Mouse (Mus musculus) urinary bladder, postnatal 14 days (tissue): ENCODE data around the gene Mpp6.

ENCODE experiments used
- DNase-seq: peaks from one replicate; pipeline ENCODE4 v3.0.0; 2021; ENCODE audit warnings: low spot score

The Mpp6 gene

DNA sequence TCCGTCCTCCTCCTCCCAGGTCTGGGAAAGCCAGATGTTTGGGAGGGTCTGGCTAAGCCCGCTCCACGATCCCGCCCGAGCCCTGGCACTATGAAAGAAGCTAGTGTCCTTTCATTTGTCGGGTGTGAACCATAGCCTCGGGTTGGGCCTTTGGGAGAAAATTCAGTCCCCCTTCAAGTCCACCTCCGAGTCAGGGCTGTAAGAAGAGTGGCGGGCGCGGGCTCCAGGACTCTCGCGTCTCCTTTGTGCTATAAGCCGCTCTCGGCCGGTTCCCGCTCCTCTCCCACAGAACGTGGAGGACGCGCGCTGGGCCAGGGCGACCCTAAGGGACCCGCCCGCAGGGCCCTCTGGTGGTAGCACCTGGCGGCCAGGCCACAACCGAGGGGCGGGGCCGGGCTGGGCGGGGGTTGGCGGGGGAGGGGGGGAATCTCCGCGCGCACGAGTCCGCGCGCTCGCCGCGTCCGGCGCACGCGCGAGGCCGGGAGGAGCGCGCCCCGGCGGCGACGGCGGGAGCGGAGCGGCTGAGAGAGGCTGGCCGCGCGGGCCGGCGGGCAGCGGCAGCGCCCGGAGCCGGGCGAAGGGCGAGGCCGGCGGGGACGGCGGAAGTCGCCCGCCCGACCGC is at the start of gene Mpp6:
TSS of gene Mpp6 (plus strand) at position 485 of the 622 bp plus-strand sequence.
- DNase-seq = peak; percentile 83

DNA sequence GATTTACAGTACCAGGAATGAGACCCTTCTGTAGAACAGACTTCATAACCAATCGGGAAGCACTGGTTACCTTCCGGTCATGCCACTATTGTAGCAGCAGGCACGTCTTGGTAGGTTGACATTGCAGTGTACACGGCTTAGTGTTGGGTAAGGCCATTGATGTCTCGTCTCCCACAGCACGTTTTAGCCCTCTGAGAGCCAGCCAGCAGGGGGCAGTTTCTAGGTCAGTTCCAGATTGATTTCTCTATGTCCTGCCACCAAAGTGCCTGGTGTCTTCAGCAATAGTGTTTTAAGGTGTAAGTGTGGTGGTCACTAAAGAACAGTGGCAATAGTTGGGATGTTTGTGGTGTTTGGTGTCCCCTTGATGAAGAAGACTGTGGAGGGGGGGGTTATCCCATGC is 43.9 kb upstream of the Mpp6 start:
- DNase-seq = no peak

DNA sequence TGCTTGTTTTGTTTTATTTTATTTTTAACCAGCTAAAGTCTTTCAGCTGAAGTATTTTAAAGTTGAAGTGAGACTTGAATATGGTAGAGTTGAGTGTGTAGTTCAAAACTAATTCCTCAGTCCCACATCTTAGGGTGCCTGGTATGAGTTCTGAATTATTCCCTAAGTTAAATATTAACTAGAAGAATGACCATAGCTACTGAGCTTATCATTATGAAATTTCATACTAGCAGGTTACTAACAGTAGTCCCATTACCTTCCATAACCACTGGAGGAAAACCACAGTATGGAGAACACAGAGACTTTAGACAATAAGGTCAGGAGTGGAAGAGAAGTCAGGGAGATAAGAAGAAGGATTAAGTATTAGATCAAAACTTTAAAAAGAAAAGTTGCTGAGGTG is 41.6 kb upstream of the Mpp6 start:
- DNase-seq = no peak

- DNase-seq = no peak
Measured at GRCm38 (mm10) chr6:50075248-50075647, 34.8 kb upstream of the Mpp6 start.

GRCm38 (mm10) chr6:50076473-50076872 is 33.6 kb upstream of the Mpp6 start:
- DNase-seq = no peak

DNA sequence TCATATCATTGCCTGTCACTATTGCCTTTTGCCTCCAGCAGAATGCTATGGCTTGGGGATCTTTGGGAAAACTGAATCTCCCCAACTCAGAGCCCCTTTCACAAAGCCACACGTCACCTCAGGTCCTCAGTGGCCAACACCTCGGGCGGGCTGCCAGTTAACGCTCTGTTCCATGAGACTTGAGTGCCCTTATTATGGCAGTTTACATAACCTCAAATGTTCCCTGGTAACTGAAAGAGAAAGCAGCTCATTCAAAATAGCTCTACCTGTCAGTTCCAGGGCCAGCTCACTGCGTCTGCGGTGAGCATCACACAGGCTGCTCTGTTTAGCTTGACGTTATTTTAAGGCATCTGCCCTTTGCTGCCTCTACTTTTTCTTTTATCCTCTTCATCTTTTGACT is 29.6 kb upstream of the Mpp6 start:
- DNase-seq = no peak

GRCm38 (mm10) chr6:50085206-50085605 is 24.8 kb upstream of the Mpp6 start:
- no peak for DNase-seq

DNA sequence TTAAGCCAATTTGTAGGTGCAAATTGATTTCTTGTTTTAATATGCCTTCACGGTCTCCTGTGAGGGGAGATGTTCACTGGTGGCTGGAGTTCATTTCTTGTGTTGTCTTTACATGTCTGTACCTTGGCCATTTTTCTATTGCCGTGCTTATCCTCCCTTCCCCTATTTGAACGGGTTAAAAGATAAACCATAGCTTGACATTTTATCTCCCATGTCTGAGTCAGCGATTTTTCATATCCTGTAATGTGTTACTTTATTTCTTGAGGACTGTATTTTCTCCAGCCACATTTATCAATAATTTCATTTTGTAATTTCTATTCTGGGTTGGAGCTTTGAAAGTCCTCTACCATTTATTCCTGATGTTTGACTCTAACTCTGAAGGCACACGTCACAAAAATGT is 20.7 kb upstream of the Mpp6 start:
- DNase-seq = no peak

GRCm38 (mm10) chr6:50090221-50090620 is 19.8 kb upstream of the Mpp6 start:
- no peak for DNase-seq

- DNase-seq = no peak
Measured at GRCm38 (mm10) chr6:50091462-50092154, 18.4 kb upstream of the Mpp6 start.

GRCm38 (mm10) chr6:50109201-50109756 is 762 bp upstream of the Mpp6 start:
- no peak for DNase-seq

DNA sequence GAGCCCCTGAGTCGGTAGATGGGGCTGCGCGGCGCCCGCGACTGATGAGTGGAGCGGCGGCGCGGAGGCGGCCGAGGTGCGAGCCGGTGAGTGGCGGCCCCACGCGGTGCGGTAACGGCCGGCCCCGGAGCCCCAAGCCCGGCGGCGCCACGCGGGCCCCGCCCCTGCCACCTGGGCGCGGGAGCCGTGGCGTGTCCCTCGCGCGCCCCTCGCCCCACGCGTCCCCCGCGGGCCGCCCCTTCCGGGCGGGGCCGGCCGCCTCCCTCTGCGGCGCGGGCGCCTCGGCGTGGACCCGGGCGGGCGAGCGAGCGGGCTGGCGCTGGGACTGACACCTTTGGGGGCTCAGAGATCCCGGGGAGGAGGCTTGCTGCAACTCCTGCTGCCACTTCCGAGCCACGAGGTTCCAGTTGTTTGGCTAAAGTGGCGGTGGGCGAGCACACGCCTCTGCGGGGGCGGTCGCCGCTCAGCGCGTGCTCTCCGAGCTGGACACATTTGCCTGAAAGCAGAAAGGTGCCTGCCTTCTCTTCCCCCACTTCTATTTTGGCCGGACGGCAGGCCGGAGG is 419 bp downstream of the Mpp6 start:
- DNase-seq = peak; percentile 32

DNA sequence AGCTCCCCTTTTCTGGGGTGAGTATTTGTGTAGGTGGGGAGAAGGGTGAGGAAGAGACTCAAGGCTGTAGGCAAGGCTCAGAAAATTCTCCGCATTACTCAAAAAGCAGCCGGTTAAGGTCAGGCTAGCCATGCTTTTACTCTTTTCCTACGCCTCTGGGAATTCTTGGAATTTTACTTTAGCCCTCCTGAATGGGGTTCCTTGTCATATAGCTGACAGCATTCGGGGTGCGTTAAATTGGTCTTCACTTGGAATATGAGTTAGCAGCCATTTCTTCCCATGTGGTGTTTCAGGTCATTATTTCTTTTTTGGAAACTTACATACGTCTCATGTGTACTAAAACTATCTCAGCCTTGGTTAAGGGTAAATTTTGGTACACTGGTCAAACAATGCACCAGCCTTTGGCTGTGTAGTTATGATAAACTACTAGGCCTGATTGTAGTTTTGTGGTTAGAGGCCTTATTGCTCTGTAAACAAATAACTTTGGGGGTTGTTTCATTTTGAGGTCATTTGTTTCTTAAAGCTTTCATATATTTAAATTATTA is 1.1 kb downstream of the Mpp6 start:
- DNase-seq = no peak

GRCm38 (mm10) chr6:50112775-50113174 is 2.7 kb downstream of the Mpp6 start:
- peak; percentile 97 for DNase-seq

DNA sequence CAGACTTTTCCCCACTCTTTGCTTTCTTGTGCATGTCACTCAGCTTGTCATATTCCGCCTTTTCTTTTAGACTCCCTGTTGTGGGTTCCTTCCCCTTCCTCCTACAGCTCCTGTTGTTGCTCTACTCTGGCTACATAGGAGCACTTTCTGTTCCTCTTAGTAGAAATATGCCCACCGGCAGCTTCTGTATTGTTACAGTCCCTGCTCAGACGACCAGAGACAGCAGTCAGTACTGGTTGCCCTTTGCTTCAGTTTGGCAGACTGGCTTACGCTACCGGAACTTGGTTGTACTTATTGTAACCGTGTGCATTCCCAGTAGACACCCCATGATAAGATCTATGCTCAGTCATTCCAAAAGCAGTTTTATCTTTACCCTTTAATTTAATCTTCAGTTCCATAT is 4.2 kb downstream of the Mpp6 start:
- peak; percentile 14 for DNase-seq

DNA sequence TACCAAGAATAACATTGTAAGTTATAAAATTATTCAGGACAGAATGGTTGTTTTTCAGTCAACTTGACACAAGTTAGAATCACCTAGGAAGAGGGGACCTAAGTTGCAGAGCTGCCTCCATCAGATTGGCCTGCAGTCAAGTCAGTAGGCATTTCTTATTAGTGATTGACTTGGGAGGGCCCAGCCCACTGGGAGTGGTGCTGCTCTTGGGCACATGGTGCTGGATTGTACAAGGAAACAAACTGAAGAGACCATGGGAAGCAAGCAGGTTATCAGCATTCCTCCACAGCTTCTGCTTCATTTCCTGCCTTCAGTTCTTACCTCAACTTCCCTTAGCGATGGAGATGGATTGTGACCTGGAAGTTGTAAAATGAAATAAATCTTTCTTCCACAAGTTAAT is 10.9 kb downstream of the Mpp6 start:
- no peak for DNase-seq

GRCm38 (mm10) chr6:50122835-50123234 is 12.8 kb downstream of the Mpp6 start:
- DNase-seq = no peak

- no peak for DNase-seq
Measured at GRCm38 (mm10) chr6:50124197-50124596, 14.2 kb downstream of the Mpp6 start.

DNA sequence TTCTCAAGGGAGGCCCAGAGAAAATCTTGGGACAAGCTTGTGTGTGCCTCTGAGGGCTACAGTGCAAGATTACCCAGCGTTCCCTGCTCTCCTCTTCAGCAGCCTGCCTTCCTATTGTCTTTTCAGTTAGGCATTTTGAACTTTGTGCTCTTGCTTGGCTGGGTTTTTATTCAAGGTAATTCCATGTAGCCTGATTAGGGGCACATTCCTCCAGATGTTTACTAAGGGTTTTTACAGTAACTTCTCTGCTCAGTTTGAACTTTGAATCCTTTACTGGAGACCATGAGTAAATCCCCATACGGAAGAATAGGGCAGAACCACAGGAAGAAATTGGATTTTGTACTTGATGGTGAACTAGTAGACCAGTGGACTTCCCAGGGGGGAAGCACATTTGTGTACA is 16.3 kb downstream of the Mpp6 start:
- DNase-seq = no peak

- no peak for DNase-seq
Measured at GRCm38 (mm10) chr6:50127536-50127935, 17.5 kb downstream of the Mpp6 start.

DNA sequence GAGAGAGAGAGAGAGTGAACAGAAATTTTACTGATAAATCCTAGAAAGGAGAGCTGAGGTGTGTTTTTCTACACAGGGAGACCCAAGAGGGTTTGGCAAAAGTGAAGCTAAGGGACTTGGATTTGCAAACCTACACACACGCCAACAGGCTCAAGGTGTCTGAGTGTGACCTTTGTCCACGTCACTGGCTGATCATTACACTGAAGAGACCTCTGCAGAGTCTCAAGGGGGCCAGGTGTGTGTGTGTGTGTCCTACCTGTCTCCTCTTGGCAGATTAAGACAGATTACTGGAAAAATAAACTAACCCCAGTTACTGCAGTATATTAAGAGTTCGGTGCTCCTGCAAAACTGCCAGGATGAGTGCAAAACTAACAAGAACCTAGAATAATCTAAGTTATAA is 27.6 kb downstream of the Mpp6 start:
- no peak for DNase-seq

GRCm38 (mm10) chr6:50139526-50139925 is 29.5 kb downstream of the Mpp6 start:
- no peak for DNase-seq

GRCm38 (mm10) chr6:50146158-50146557 is 36.1 kb downstream of the Mpp6 start:
- DNase-seq = no peak
